Mouse (Mus musculus) spleen, postnatal 36 days (tissue): ENCODE data around the gene Sh3bgrl.

Experiments
- DNase-seq, 2 experiments: peaks; one replicate each; pipeline ENCODE4 v3.0.0; 2022; ENCODE audit warnings: low spot score in 2 of 2, mixed read lengths in 1 of 2

Sh3bgrl gene

GRCm38 (mm10) chrX:109131834-109132233, 36.7 kb downstream of the Sh3bgrl start:
- DNase-seq: no peak

- no peak for DNase-seq
Measured at GRCm38 (mm10) chrX:109132463-109132862, 37.3 kb downstream of the Sh3bgrl start.

GRCm38 (mm10) chrX:109133500-109133899, 38.3 kb downstream of the Sh3bgrl start:
- DNase-seq: no peak

GRCm38 (mm10) chrX:109136306-109136705, 41.1 kb downstream of the Sh3bgrl start:
- no peak for DNase-seq

- DNase-seq: no peak
Measured at GRCm38 (mm10) chrX:109136820-109137219, 41.7 kb downstream of the Sh3bgrl start.

GRCm38 (mm10) chrX:109137295-109137694, 42.1 kb downstream of the Sh3bgrl start:
- DNase-seq: no peak

- no peak for DNase-seq
Measured at GRCm38 (mm10) chrX:109141337-109141870, 46.2 kb downstream of the Sh3bgrl start.

DNA sequence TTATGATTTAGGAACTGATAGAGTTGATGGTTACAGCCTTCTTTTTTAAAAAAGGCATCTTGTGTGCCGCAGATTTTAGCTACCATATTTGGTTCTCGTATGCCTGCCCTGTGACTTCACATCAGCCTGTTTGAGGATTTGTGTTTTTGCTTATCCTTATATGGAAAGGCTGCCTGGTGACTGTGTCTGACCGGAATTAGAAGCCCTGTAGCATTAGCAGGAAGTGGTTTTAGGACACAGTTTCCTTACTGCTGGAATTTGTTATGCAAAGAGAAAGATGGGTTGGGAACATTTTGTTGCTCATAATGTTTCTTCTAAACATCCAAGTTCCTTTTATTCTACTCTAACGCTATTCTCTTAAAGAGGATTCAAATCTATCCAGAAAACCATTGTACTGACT, 47.1 kb downstream of the Sh3bgrl start:
- no peak for DNase-seq

GRCm38 (mm10) chrX:109145779-109146178, 50.6 kb downstream of the Sh3bgrl start:
- DNase-seq: no peak

DNA sequence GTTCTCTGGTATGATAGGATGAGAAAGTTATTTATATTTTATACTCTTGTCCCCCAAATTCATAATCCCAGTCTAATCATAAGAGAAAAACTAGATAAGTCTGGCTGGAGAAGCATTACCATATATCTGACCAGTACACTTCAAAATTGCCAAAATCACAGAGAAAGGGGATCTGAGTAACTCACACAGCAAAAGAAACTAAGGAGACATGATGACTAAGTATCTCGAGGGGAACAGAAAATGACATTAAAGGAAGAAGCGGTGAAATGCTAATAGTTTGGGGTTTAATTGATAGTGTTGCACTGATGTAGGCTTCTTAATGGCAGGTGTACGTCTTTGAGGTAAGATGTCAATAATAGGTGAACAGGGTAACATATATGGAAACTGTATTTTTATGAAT, 51.9 kb downstream of the Sh3bgrl start:
- DNase-seq: no peak

GRCm38 (mm10) chrX:109151228-109151627, 56.1 kb downstream of the Sh3bgrl start:
- no peak for DNase-seq

GRCm38 (mm10) chrX:109160326-109160725, 65.2 kb downstream of the Sh3bgrl start:
- no peak for DNase-seq

DNA sequence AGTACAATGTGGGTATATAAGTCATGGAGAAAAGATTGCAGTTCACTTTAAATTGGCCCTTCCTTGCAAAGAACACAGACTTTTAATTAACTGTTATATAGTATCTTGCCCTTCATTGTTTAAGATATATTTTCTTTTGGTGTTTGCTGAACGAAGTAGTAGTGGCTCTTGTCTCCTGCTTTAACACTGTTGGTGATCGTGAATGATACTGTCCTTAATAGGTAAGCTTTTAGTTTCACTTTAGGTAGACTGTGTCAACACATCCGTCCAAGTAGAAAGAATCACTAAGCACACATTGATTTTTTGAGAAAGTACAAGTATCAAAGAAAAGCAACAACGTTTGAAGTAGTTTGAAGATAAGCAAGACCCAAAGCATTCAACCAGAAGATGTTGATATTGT, 65.7 kb downstream of the Sh3bgrl start:
- no peak for DNase-seq

DNA sequence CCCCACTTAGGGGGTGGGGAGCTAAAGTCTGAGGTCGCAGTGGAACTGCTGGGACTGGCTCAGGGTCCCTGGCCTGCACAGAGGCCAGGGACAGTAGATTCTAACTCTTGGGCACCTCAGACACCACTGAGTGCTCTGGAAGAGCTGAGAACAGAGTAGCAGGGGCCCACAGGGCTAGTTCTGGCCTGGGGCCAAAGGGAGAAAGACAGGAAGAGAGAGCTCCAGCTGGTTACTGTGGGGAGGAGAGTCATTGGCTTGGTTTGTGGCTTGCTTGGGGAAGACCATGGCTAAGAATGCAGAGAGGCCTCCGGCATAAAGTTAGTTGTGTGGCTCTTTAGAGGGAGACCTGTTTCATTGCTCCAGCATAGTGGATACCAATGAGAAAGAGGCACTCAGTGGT, 79.9 kb downstream of the Sh3bgrl start:
- DNase-seq: no peak

DNA sequence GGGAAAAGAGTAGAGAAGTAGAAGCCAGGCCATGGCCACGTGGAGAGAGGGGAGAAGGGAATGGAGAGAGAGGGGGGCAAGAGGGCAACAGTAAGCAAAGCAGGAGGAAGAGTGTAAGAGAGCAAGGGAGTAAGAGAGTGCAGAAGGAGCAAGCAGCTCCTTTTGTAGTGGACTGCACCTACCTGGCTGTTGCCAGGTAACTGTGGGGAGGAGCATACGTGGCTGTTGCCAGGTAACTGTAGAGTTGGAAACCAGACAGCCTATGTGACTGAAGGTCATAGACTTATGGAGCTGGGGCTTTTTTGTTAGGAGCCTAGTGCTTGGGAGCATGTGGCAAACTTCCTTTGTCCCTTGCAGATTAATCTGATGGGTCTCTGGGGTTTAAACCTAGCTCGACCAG, 80.3 kb downstream of the Sh3bgrl start:
- no peak for DNase-seq

GRCm38 (mm10) chrX:109184706-109185478, 89.7 kb downstream of the Sh3bgrl start:
- no peak for DNase-seq

- DNase-seq: no peak
Measured at GRCm38 (mm10) chrX:109189607-109190006, 94.4 kb downstream of the Sh3bgrl start.

DNA sequence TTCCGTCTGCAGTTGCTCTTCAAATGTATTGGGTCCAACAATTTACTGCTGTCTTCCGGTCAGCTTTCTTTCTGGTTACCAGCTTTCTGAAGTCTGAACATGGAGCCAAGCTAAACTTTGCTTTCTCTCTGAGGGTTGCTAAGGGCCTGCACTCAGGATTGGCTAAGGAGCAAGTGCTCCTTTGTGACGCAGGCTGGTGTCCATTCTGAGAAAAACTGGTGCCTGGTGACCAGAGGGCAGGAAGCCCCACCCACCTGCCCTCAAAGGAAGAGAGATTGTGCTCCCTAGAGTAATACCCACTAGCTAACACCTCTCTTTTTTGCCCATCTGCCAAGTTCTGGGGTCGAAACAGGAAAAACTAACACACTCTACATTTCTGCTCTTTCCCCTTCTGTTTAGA, 95.8 kb downstream of the Sh3bgrl start:
- peak; percentile 17 to 34 for DNase-seq

DNA sequence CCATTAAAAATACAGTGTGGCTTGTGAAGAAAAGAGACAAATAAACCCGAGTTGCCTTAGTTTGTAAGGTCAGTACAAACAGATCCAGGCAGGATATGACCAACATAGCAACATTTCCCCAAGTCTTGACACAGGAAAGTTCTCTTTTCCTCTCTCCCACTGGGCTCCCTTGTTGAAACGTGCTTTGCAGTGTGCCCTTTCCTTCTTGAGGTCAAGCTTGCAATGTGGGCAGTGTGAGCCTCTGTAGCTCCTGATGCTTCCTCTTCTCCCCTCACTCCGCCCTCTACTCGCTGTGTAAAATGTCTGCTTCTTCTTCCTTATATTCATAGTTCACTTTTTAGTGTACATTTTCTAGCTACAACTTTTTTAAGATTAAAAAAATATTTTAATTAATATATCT, 96.3 kb downstream of the Sh3bgrl start:
- peak; percentile 22 to 24 for DNase-seq

GRCm38 (mm10) chrX:109196468-109196867, 101.3 kb downstream of the Sh3bgrl start, which contains the start of gene Gm6377:
Gm6377 (plus strand) TSS chrX:109196756.
- peak; percentile 53 to 56 for DNase-seq

- peak in 1 of 2 experiments; percentile 18 for DNase-seq
Measured at GRCm38 (mm10) chrX:109207843-109208242, 112.7 kb downstream of the Sh3bgrl start.

- no peak for DNase-seq
Measured at GRCm38 (mm10) chrX:109228720-109229119, 133.6 kb downstream of the Sh3bgrl start.

GRCm38 (mm10) chrX:109235383-109236036, 140.3 kb downstream of the Sh3bgrl start:
- no peak for DNase-seq
